ENCODE assay signal across 1 mouse cellular context in the genomic region with DNA sequence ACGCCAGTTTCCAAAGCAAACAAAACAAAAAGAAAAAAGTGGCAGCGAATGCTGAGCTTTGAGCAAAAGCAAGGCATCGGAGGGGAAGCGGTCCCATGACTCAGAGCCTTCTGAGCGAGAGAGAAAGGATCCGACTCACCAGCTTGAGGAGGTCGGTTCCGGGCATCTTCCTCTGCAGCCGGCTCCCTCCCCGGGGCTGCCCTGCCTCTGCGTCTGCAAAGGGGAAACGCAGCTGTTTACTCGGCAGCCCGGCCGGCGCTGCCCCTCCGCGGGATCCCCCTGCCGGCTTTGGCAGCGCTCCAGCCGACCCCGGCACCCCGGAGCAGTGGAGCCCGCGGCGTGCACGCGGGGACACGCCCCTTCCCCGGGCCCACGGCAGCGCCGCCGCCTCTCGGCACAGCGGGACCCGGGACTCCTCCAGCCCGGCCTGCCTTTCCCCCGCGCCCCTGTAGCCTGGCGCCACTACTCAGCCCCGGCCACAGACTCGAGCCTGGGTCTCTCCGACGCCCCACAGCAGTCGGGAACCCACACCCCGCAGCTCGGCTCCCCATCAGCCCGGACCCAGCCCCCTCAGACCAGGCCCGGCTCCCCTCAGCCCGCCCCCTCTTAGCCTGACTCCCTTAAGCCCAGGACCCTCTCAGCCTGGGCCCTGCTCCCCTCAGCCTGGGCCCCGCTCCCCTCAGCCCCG.
TF ChIP-seq lines count a peak whose summit lies in the region.

No protein-coding gene starts in this region.

TF ChIP-seq in CH12.LX, 34 proteins besides CTCF, POLR2A, EP300 and RAD21 (continued from another document):
- TF ChIP-seq JUND (conservative IDR thresholded peaks at IDR 0.05; ENCODE audit: low read depth, low read length) (no peak), HCFC1 (IDR thresholded peaks at IDR 0.05; ENCODE audit: low read depth, low read length) (no peak), USF2 (conservative IDR thresholded peaks at IDR 0.05; ENCODE audit: low read depth, low read length) (no peak), ETS1 (conservative IDR thresholded peaks at IDR 0.05; ENCODE audit: low read depth, low read length) (no peak; the same call in 1 of the 2 replicates), MAX (IDR thresholded peaks at IDR 0.05; ENCODE audit: low read length) (peak; percentile 37; the same call in 1 of the 2 replicates), TCF12 (IDR thresholded peaks at IDR 0.05; ENCODE audit: low read depth, low read length) (peak; percentile 33; the same call in 1 of the 2 replicates), E2F4 (IDR thresholded peaks at IDR 0.05; ENCODE audit: insufficient replicate concordance, low read depth, low read length) (no peak), UBTF (IDR thresholded peaks at IDR 0.05; ENCODE audit: low read depth, low read length) (peak; percentile 97), MEF2A (IDR thresholded peaks at IDR 0.05; ENCODE audit: borderline replicate concordance, low read depth, low read length) (0 out of 2 replicates have a peak, but pooled peaks have one; percentile 22), MAZ (IDR thresholded peaks at IDR 0.05; ENCODE audit: low read depth, low read length) (no peak), SMC3 (IDR thresholded peaks at IDR 0.05; ENCODE audit: low read depth, low read length) (no peak), POLR2AphosphoS2 (IDR thresholded peaks at IDR 0.05; ENCODE audit: low read depth, low read length) (no peak), ZC3H11A (IDR thresholded peaks at IDR 0.05; ENCODE audit: low read depth, low read length) (no peak), JUN (IDR thresholded peaks at IDR 0.05; ENCODE audit: insufficient read depth, low read depth, low read length) (no peak), TBP (conservative IDR thresholded peaks at IDR 0.05; ENCODE audit: low read depth, low read length) (0 out of 2 replicates have a peak, but pooled peaks have one; percentile 36)
